17 mouse cellular contexts compared by ENCODE assay signal in the genomic region with DNA sequence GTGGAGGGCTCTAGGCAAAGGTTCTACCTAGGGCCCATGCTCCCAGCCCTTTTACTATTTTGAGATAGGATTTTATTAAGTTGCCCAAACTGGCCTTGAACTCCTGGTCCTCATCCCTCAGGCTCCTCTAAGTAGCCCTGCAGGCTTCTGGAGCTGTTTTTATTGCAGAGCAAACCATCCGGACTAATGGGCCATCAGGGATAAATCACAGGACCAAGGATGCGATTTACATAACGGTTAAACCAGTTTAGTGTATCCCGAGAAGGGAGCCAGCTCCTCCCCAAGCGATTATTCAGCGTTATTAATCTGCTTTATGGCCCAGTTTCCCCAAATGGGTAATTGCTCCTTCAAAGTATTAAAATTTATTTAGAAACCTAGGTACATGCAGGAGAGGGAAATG. TPM values are rescaled to one million over a fixed set of nuclear protein-coding genes. Genes with fewer than 3 reads are reported as not detected.
DNase-seq lines count a peak whose midpoint lies in the region; ATAC-seq and TF ChIP-seq lines count a peak whose summit lies in the region.
"Had no signal": no experiment of that assay in that cellular context is flagged by ENCODE, and none has a peak within 500 bp of the region (broad histone marks: within the 10 kb centered on the region; RNA-seq: fewer than 3 reads in every experiment).

No protein-coding gene starts in this region.

- no peak overlapping the region for H3K4me2 ChIP-seq in heart, embryonic 11.5 days
- no peak overlapping the region for H3K4me2 ChIP-seq in kidney, postnatal 0 days (ENCODE audit: low read length)
- no peak overlapping the region for H3K4me2 ChIP-seq in neural tube, embryonic 11.5 days (ENCODE audit: low read depth)
- H3K4me2 ChIP-seq in forebrain, embryonic 11.5 days (ENCODE audit: low read depth, low read length, severe bottlenecking): no peak overlapping the region
- H3K4me2 ChIP-seq: forebrain, embryonic 12.5 days; neural tube, embryonic 12.5 days had no signal

- no peak overlapping the region for H3K4me3 ChIP-seq in heart, embryonic 11.5 days (ENCODE audit: low read depth, low read length)
- no peak overlapping the region for H3K4me3 ChIP-seq in kidney, postnatal 0 days (replicated peaks; ENCODE audit: low read depth, low read length)
- H3K4me3 ChIP-seq in neural tube, embryonic 11.5 days (ENCODE audit: low read depth, low read length): no peak overlapping the region
- H3K4me3 ChIP-seq in forebrain, embryonic 11.5 days (ENCODE audit: low read depth, low read length): no peak overlapping the region
- H3K4me3 ChIP-seq: embryonic facial prominence, embryonic 10.5 days; forebrain, embryonic 12.5 days; neural tube, embryonic 12.5 days had no signal

- H3K9ac ChIP-seq in heart, embryonic 11.5 days (ENCODE audit: low read depth, low read length): no peak overlapping the region
- H3K9ac ChIP-seq in kidney, postnatal 0 days (ENCODE audit: low read depth, low read length): no peak overlapping the region
- no peak overlapping the region for H3K9ac ChIP-seq in neural tube, embryonic 11.5 days (ENCODE audit: low read length)
- H3K9ac ChIP-seq in forebrain, embryonic 11.5 days (ENCODE audit: low read length): no peak overlapping the region
- H3K9ac ChIP-seq: forebrain, embryonic 12.5 days; neural tube, embryonic 12.5 days had no signal

- peak overlapping the region; percentile 89; the same call in 1 of the 2 replicates for H3K27ac ChIP-seq in heart, embryonic 11.5 days (ENCODE audit: low read depth, low read length)
- H3K27ac ChIP-seq in kidney, postnatal 0 days: peak overlapping the region; percentile 65; the same call in 1 of the 2 replicates
- no peak overlapping the region for H3K27ac ChIP-seq in neural tube, embryonic 11.5 days (ENCODE audit: low read depth, low read length)
- no peak overlapping the region for H3K27ac ChIP-seq in forebrain, embryonic 11.5 days (ENCODE audit: low read depth, low read length)
- H3K27ac ChIP-seq: neural tube, embryonic 12.5 days had no signal

- DNase-seq in heart, postnatal 4 days: no peak
- no peak for DNase-seq in kidney, postnatal 0 days (ENCODE audit: low spot score)
- DNase-seq in kidney, postnatal 10 days: no peak
- DNase-seq in neural tube, embryonic 11.5 days (ENCODE audit: low spot score): no peak
- DNase-seq in neural tube, embryonic 10.5 days (ENCODE audit: extremely low spot score, low spot score): no peak
- no peak for DNase-seq in forebrain, embryonic 11.5 days (ENCODE audit: low spot score)
- no peak for DNase-seq in spleen, postnatal 4 days (ENCODE audit: low spot score in 2 of 2)
- DNase-seq: adrenal gland, adult 2 months; cerebellum, adult 8-10 months; gastrocnemius, postnatal 10 days; kidney, adult 11 months; kidney, postnatal 36 days; right cerebral cortex, postnatal 14 days had no signal

- ATAC-seq in heart, embryonic 11.5 days (replicated peaks; ENCODE audit: insufficient number of reproducible peaks, low FRiP score, low TSS enrichment): no peak
- ATAC-seq in kidney, postnatal 0 days (replicated peaks; ENCODE audit: low FRiP score, low read depth): no peak
- ATAC-seq in neural tube, embryonic 11.5 days (ENCODE audit: insufficient read depth, low FRiP score, low TSS enrichment): peak; percentile 9; the same call in 1 of the 2 replicates
- ATAC-seq in forebrain, embryonic 11.5 days (replicated peaks; ENCODE audit: low FRiP score): no peak

- H3K9me3 ChIP-seq in heart, embryonic 11.5 days (replicated peaks; ENCODE audit: control insufficient read depth, low read length): no peaks in the 10 kb centered on the region
- H3K9me3 ChIP-seq in kidney, postnatal 0 days (replicated peaks; ENCODE audit: low read length): no peaks in the 10 kb centered on the region
- H3K9me3 ChIP-seq in neural tube, embryonic 11.5 days (ENCODE audit: control insufficient read depth, low read length): no peaks in the 10 kb centered on the region
- no peaks in the 10 kb centered on the region for H3K9me3 ChIP-seq in forebrain, embryonic 11.5 days (ENCODE audit: control insufficient read depth, low read length)
- H3K9me3 ChIP-seq: embryonic facial prominence, embryonic 10.5 days; forebrain, embryonic 12.5 days; neural tube, embryonic 12.5 days had no signal

- 65% methylated on average over 6 of the region's 6 CpGs for WGBS in heart, embryonic 11.5 days (ENCODE audit: insufficient replicate concordance)
- WGBS in kidney, postnatal 0 days: 23% methylated on average over 6 of the region's 6 CpGs
- whole genome bisulfite sequencing in neural tube, embryonic 11.5 days: 36% methylated on average over 6 of the region's 6 CpGs
- 62% methylated on average over 6 of the region's 6 CpGs for WGBS in forebrain, embryonic 11.5 days

- peaks cover 49% of the 10 kb centered on the region for H3K4me1 ChIP-seq in heart, embryonic 11.5 days (ENCODE audit: control insufficient read depth, insufficient read depth, low read length)
- peaks cover 33% of the 10 kb centered on the region for H3K4me1 ChIP-seq in kidney, postnatal 0 days (replicated peaks; ENCODE audit: insufficient read depth, low read length)
- peaks cover 17% of the 10 kb centered on the region for H3K4me1 ChIP-seq in neural tube, embryonic 11.5 days (ENCODE audit: control insufficient read depth, insufficient read depth, low read length)
- peaks cover 8% of the 10 kb centered on the region; the same call in 1 of the 2 replicates for H3K4me1 ChIP-seq in forebrain, embryonic 11.5 days (replicated peaks; ENCODE audit: control insufficient read depth, insufficient read depth, low read length)

- no peaks in the 10 kb centered on the region for H3K36me3 ChIP-seq in heart, embryonic 11.5 days (ENCODE audit: control insufficient read depth, insufficient read depth, low read length)
- 0 out of 2 replicates have a peak, but pooled peaks cover 3% of the 10 kb centered on the region for H3K36me3 ChIP-seq in kidney, postnatal 0 days (ENCODE audit: insufficient read depth, low read length)
- H3K36me3 ChIP-seq in neural tube, embryonic 11.5 days (ENCODE audit: control insufficient read depth, insufficient read depth, low read length): peaks cover 3% of the 10 kb centered on the region; the same call in 1 of the 2 replicates
- H3K36me3 ChIP-seq in forebrain, embryonic 11.5 days (ENCODE audit: control insufficient read depth, insufficient read depth, low read length): no peaks in the 10 kb centered on the region; the same call in 1 of the 2 replicates

- no peaks in the 10 kb centered on the region for H3K27me3 ChIP-seq in heart, embryonic 11.5 days (ENCODE audit: control insufficient read depth, insufficient read depth, low read length)
- no peaks in the 10 kb centered on the region for H3K27me3 ChIP-seq in kidney, postnatal 0 days (ENCODE audit: insufficient read depth, low read length)
- H3K27me3 ChIP-seq in neural tube, embryonic 11.5 days (ENCODE audit: control insufficient read depth, insufficient read depth, low read length): no peaks in the 10 kb centered on the region
- no peaks in the 10 kb centered on the region for H3K27me3 ChIP-seq in forebrain, embryonic 11.5 days (ENCODE audit: control insufficient read depth, insufficient read depth, low read length)
- H3K27me3 ChIP-seq: forebrain, embryonic 12.5 days; neural tube, embryonic 12.5 days had no signal

- no peak for TF ChIP-seq CTCF in kidney, postnatal 0 days (IDR thresholded peaks at IDR 0.05; ENCODE audit: low read depth)

RNA-seq across cellular contexts. Expression of gene Foxk1, which starts 14.1 kb away (rescaled TPM):
- polyA plus RNA-seq in heart, embryonic 11.5 days (2014; fragmentation: Nextera tagmentation; extraction: Ambion mirVana): 3.0 and 3.8 TPM in 2 replicates
- 10 to 100 TPM; 18.2 to 19.0 TPM for total RNA-seq in heart, postnatal 4 days (2021)
- 5.6 and 5.8 TPM in 2 replicates for polyA plus RNA-seq in kidney, postnatal 0 days (2015; fragmentation: Nextera tagmentation; extraction: Ambion mirVana)
- 3.9 and 4.7 TPM in 2 replicates for polyA plus RNA-seq in neural tube, embryonic 11.5 days (2014; fragmentation: Nextera tagmentation; extraction: Ambion mirVana)
- polyA plus RNA-seq in forebrain, embryonic 11.5 days (2014; fragmentation: Nextera tagmentation; extraction: Ambion mirVana): 5.0 and 6.1 TPM in 2 replicates

RNA-seq across cellular contexts. Expression of gene Ap5z1, which starts 48.3 kb away (rescaled TPM):
- polyA plus RNA-seq in heart, embryonic 11.5 days (2014; fragmentation: Nextera tagmentation; extraction: Ambion mirVana): 6.4 and 8.1 TPM in 2 replicates
- 1 to 10 TPM; 6.0 to 8.2 TPM for total RNA-seq in heart, postnatal 4 days (2021)
- 6.4 and 8.8 TPM in 2 replicates for polyA plus RNA-seq in kidney, postnatal 0 days (2015; fragmentation: Nextera tagmentation; extraction: Ambion mirVana)
- polyA plus RNA-seq in neural tube, embryonic 11.5 days (2014; fragmentation: Nextera tagmentation; extraction: Ambion mirVana): 11.7 and 12.0 TPM in 2 replicates
- polyA plus RNA-seq in forebrain, embryonic 11.5 days (2014; fragmentation: Nextera tagmentation; extraction: Ambion mirVana): 12.8 and 13.1 TPM in 2 replicates

Comparison
In these comparisons a context has a peak if more than half of its experiments do, and no peak if none do; other contexts are left out.
1. H3K27ac ChIP-seq: peak in heart, embryonic 11.5 days (single experiment) and kidney, postnatal 0 days (single experiment); none in neural tube, embryonic 11.5 days (single experiment) and forebrain, embryonic 11.5 days (single experiment).